In the genomic region with DNA sequence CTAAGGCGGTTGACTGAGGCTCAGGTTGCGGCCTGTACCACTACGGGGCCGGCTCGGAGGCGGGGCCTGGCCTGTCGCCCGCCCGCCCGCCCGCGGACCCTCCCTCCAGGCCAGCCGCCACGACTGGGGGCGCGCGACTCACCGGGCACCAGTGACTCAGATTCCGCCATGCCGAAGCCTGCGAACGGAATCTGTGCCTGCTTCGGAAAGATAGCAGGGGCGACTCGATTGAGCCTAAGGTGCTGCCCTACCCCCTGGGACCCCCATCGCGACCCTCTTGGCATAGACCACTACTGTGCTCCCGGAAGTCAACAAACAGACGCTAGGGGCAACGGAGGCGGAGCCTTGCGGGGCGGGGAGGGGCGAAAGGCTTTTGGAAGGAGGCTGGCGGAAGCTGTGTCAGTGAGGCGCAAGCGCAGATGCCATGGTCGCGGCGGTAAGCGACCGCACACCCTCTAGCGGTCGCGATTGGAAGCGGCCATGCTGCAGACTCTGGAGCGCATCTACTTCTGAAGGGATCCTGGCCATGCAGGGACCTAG, we compare ENCODE assay signal across 8 mouse cellular contexts. TPM values are rescaled to one million over a fixed set of nuclear protein-coding genes. Genes with fewer than 3 reads are reported as not detected.
DNase-seq lines count a peak whose midpoint lies in the region; ATAC-seq and TF ChIP-seq lines count a peak whose summit lies in the region.

A gene (minus strand): TSS at position 511 of the 540 bp plus-strand sequence.

- intact Hi-C loops in heart, postnatal 36 days (cut with DNase I): loop anchor here (5.0 to 10.0 kb wide), 2 partner anchors 271 to 498 kb away; a partner anchor contains a TSS

- no peak for TF ChIP-seq POLR2A in cerebellum, adult 2 months (IDR thresholded peaks at IDR 0.05; ENCODE audit: borderline replicate concordance, insufficient read depth, low read length)
- TF ChIP-seq POLR2A in lung, adult 2 months (IDR thresholded peaks at IDR 0.05; ENCODE audit: borderline replicate concordance, extremely low read depth, low read depth, low read length): no peak

- peak within 1 kb of the TSS; percentile 49 for H3K9ac ChIP-seq in forebrain, embryonic 16.5 days (replicated peaks; ENCODE audit: low read depth, low read length)
- peak within 1 kb of the TSS; percentile 48 for H3K9ac ChIP-seq in neural tube, embryonic 15.5 days (replicated peaks)

- H3K36me3 ChIP-seq in G1E (replicated peaks): peaks cover 2% of the 10 kb centered on the region
- peaks cover 1% of the 10 kb centered on the region; the same call in 1 of the 2 replicates for H3K36me3 ChIP-seq in forebrain, embryonic 16.5 days (ENCODE audit: control insufficient read depth, insufficient read depth)
- H3K36me3 ChIP-seq in neural tube, embryonic 15.5 days: no peaks in the 10 kb centered on the region

- WGBS in cerebellum, adult 2 months: 9% methylated on average over 41 of the region's 47 CpGs
- WGBS in forebrain, embryonic 16.5 days: 26% methylated on average over 44 of the region's 47 CpGs
- 22% methylated on average over 47 of the region's 47 CpGs for WGBS in lung, adult 2 months
- WGBS in neural tube, embryonic 15.5 days: 23% methylated on average over 46 of the region's 47 CpGs

- H3K9me3 ChIP-seq in G1E (replicated peaks): no peaks in the 10 kb centered on the region
- no peaks in the 10 kb centered on the region for H3K9me3 ChIP-seq in forebrain, embryonic 16.5 days (ENCODE audit: control insufficient read depth, low read length)
- no peaks in the 10 kb centered on the region for H3K9me3 ChIP-seq in neural tube, embryonic 15.5 days (replicated peaks)

- peak; percentile 93 for ATAC-seq in G1E (ENCODE audit: extremely low read depth, insufficient number of reproducible peaks, low FRiP score, poor library complexity, severe bottlenecking)
- peak; percentile 98 for ATAC-seq in forebrain, embryonic 16.5 days
- ATAC-seq in neural tube, embryonic 15.5 days (ENCODE audit: low FRiP score): peak; percentile 98

- peak within 1 kb of the TSS; percentile 76 for H3K27ac ChIP-seq in cerebellum, adult 2 months (ENCODE audit: insufficient read depth, low read length)
- H3K27ac ChIP-seq in forebrain, embryonic 16.5 days (ENCODE audit: low read length): peak within 1 kb of the TSS; percentile 49
- peak within 1 kb of the TSS; percentile 95 for H3K27ac ChIP-seq in layer of hippocampus, adult 2 months
- peak within 1 kb of the TSS; percentile 86 for H3K27ac ChIP-seq in neural tube, embryonic 15.5 days (replicated peaks)

- peak within 1 kb of the TSS; percentile 51 for H3K4me2 ChIP-seq in forebrain, embryonic 16.5 days (ENCODE audit: low read length)
- H3K4me2 ChIP-seq in neural tube, embryonic 15.5 days: peak within 1 kb of the TSS; percentile 54

- H3K27me3 ChIP-seq in G1E (ENCODE audit: insufficient read depth, low read length): no peaks in the 10 kb centered on the region
- H3K27me3 ChIP-seq in cerebellum, adult 2 months (ENCODE audit: control insufficient read depth, insufficient read depth, low read length): no peaks in the 10 kb centered on the region
- no peaks in the 10 kb centered on the region for H3K27me3 ChIP-seq in forebrain, embryonic 16.5 days (replicated peaks; ENCODE audit: control insufficient read depth, insufficient read depth, low read length)
- H3K27me3 ChIP-seq in neural tube, embryonic 15.5 days (replicated peaks): no peaks in the 10 kb centered on the region

- peak within 1 kb of the TSS; percentile 73 for H3K4me3 ChIP-seq in G1E (ENCODE audit: low read depth, low read length)
- H3K4me3 ChIP-seq in cerebellum, adult 2 months (replicated peaks; ENCODE audit: insufficient read depth, low read depth, low read length): peak within 1 kb of the TSS; percentile 98
- peak within 1 kb of the TSS; percentile 58 for H3K4me3 ChIP-seq in forebrain, embryonic 16.5 days (replicated peaks; ENCODE audit: low read length)
- peak within 1 kb of the TSS; percentile 67 for H3K4me3 ChIP-seq in layer of hippocampus, adult 2 months
- peak within 1 kb of the TSS; percentile 91 for H3K4me3 ChIP-seq in lung, adult 2 months (replicated peaks; ENCODE audit: extremely low read depth, low read depth, low read length)
- peak within 1 kb of the TSS; percentile 55 for H3K4me3 ChIP-seq in neural tube, embryonic 15.5 days (replicated peaks)

- DNase-seq in G1E (ENCODE audit: low spot score): peak; percentile 30
- peak; percentile 90 for DNase-seq in cerebellum, adult 2 months
- peak; percentile 88 to 90 for DNase-seq in heart, postnatal 36 days
- DNase-seq in layer of hippocampus, adult 2 months (ENCODE audit: low spot score in 2 of 2): peak; percentile 82 to 90
- DNase-seq in lung, adult 2 months: peak; percentile 89
- DNase-seq in testis, postnatal 10 days (ENCODE audit: low spot score): peak; percentile 96

- no peaks in the 10 kb centered on the region for H3K4me1 ChIP-seq in G1E (ENCODE audit: insufficient read depth, low read depth, low read length)
- H3K4me1 ChIP-seq in cerebellum, adult 2 months (ENCODE audit: control insufficient read depth, insufficient read depth, low read length): no peaks in the 10 kb centered on the region
- H3K4me1 ChIP-seq in forebrain, embryonic 16.5 days (replicated peaks; ENCODE audit: control insufficient read depth, insufficient read depth, low read length): no peaks in the 10 kb centered on the region
- no peaks in the 10 kb centered on the region for H3K4me1 ChIP-seq in lung, adult 2 months (ENCODE audit: control insufficient read depth, insufficient read depth, low read length)
- H3K4me1 ChIP-seq in neural tube, embryonic 15.5 days: 0 out of 2 replicates have a peak, but pooled peaks cover 2% of the 10 kb centered on the region

- TF ChIP-seq CTCF in G1E (IDR thresholded peaks at IDR 0.05; ENCODE audit: low read depth, low read length): peak; percentile 61
- TF ChIP-seq CTCF in cerebellum, adult 2 months (IDR thresholded peaks at IDR 0.05; ENCODE audit: borderline replicate concordance, insufficient read depth, low read depth, low read length): peak; percentile 65
- TF ChIP-seq CTCF in layer of hippocampus, adult 2 months (conservative IDR thresholded peaks at IDR 0.05): peak; percentile 88
- TF ChIP-seq CTCF in lung, adult 2 months (IDR thresholded peaks at IDR 0.05; ENCODE audit: insufficient read depth, low read length): peak; percentile 52

RNA-seq across cellular contexts. Expression of the gene that starts here (rescaled TPM):
- 25.8 and 26.3 TPM in 2 replicates for total RNA-seq in G1E (2014; fragmentation: Nextera tagmentation)
- total RNA-seq in G1E (2017): 15.5 and 17.0 TPM in 2 replicates
- polyA plus RNA-seq in G1E (2012): 0.63 and 1.00 TPM in 2 replicates
- polyA plus RNA-seq in cerebellum, adult 2 months (2012; rRNA removed): 10.9 and 11.2 TPM in 2 replicates
- 42.1 and 42.7 TPM in 2 replicates for polyA plus RNA-seq in forebrain, embryonic 16.5 days (2015; fragmentation: Nextera tagmentation; extraction: Ambion mirVana)
- 1 to 10 TPM; 2.4 to 4.0 TPM for total RNA-seq in heart, postnatal 36 days (2021)
- 10 to 100 TPM; 17.8 to 19.3 TPM for total RNA-seq in layer of hippocampus, adult 2 months (2021)
- polyA plus RNA-seq in lung, adult 2 months (2012; rRNA removed): 1.1 and 2.2 TPM in 2 replicates
- polyA plus RNA-seq in neural tube, embryonic 15.5 days (2015; fragmentation: Nextera tagmentation; extraction: Ambion mirVana): 28.8 and 33.0 TPM in 2 replicates

Comparison
In these comparisons a context has a peak if more than half of its experiments do, and no peak if none do; other contexts are left out.
1. Peak in every context shown above with its lines: DNase-seq, ATAC-seq, H3K4me3 ChIP-seq and H3K27ac ChIP-seq.
2. DNase-seq: peak in every context shown above with its lines; median percentile 96 in testis, postnatal 10 days; 90 in cerebellum, adult 2 months; 89 in heart, postnatal 36 days; 89 in lung, adult 2 months; 86 in layer of hippocampus, adult 2 months; 30 in G1E.